In genomic region chr6:18445747-18446146, GRCm38 (mm10) we compare ENCODE assay signal across 9 mouse cellular contexts.
DNase-seq lines count a peak whose midpoint lies in the region; ATAC-seq lines count a peak whose summit lies in the region.
"Had no signal": no experiment of that assay in that cellular context is flagged by ENCODE, and none has a peak within 500 bp of the region (broad histone marks: within the 10 kb centered on the region; RNA-seq: fewer than 3 reads in every experiment).

No protein-coding gene starts in this region.

- no peak for ATAC-seq in heart, embryonic 12.5 days (ENCODE audit: insufficient number of reproducible peaks, low FRiP score)
- ATAC-seq in forebrain, embryonic 15.5 days (replicated peaks): peak; percentile 90

- intact Hi-C loops in heart, postnatal 36 days (cut with DNase I): no loop called here
- intact Hi-C loops in left cerebral cortex, postnatal 4 days (cut with DNase I): no loop called here

- H3K9ac ChIP-seq in heart, embryonic 12.5 days: no peak overlapping the region
- H3K9ac ChIP-seq in forebrain, embryonic 15.5 days (replicated peaks): no peak overlapping the region
- H3K9ac ChIP-seq: limb, embryonic 15.5 days had no signal

- no peak overlapping the region for H3K4me2 ChIP-seq in heart, embryonic 12.5 days
- no peak overlapping the region for H3K4me2 ChIP-seq in forebrain, embryonic 15.5 days (replicated peaks)
- H3K4me2 ChIP-seq: limb, embryonic 15.5 days had no signal

- peak; percentile 7 to 17 for DNase-seq in heart, postnatal 36 days
- peak; percentile 52 for DNase-seq in cerebellum, adult 11-12 months
- peak; percentile 85 for DNase-seq in left cerebral cortex, postnatal 4 days
- no peak for DNase-seq in kidney, postnatal 4 days
- DNase-seq in urinary bladder, postnatal 14 days (ENCODE audit: low spot score): no peak
- no peak for DNase-seq in lung, postnatal 36 days

- H3K36me3 ChIP-seq in heart, embryonic 12.5 days: no peaks in the 10 kb centered on the region
- no peaks in the 10 kb centered on the region for H3K36me3 ChIP-seq in forebrain, embryonic 15.5 days
- H3K36me3 ChIP-seq: limb, embryonic 15.5 days had no signal

- H3K9me3 ChIP-seq in heart, embryonic 12.5 days (replicated peaks): no peaks in the 10 kb centered on the region
- no peaks in the 10 kb centered on the region for H3K9me3 ChIP-seq in forebrain, embryonic 15.5 days
- H3K9me3 ChIP-seq: limb, embryonic 15.5 days had no signal

- peaks cover 15% of the 10 kb centered on the region; the same call in 1 of the 2 replicates for H3K4me1 ChIP-seq in heart, embryonic 12.5 days (replicated peaks)
- peaks cover 30% of the 10 kb centered on the region for H3K4me1 ChIP-seq in forebrain, embryonic 15.5 days
- H3K4me1 ChIP-seq: limb, embryonic 15.5 days had no signal

- no peaks in the 10 kb centered on the region for H3K27me3 ChIP-seq in heart, embryonic 12.5 days (replicated peaks)
- H3K27me3 ChIP-seq in forebrain, embryonic 15.5 days: no peaks in the 10 kb centered on the region
- H3K27me3 ChIP-seq: limb, embryonic 15.5 days had no signal

- no peak overlapping the region for H3K4me3 ChIP-seq in heart, embryonic 12.5 days
- H3K4me3 ChIP-seq in forebrain, embryonic 15.5 days: no peak overlapping the region
- H3K4me3 ChIP-seq: limb, embryonic 15.5 days had no signal

- WGBS in heart, embryonic 12.5 days: 52% methylated on average over 4 of the region's 4 CpGs
- WGBS in forebrain, embryonic 15.5 days: 6% methylated on average over 4 of the region's 4 CpGs

- H3K27ac ChIP-seq in heart, embryonic 12.5 days (ENCODE audit: poor library complexity, severe bottlenecking): no peak overlapping the region
- H3K27ac ChIP-seq in forebrain, embryonic 15.5 days (replicated peaks): peak overlapping the region; percentile 94
- H3K27ac ChIP-seq: limb, embryonic 15.5 days had no signal

Comparison
In these comparisons a context has a peak if more than half of its experiments do, and no peak if none do; other contexts are left out.
1. DNase-seq: peak in heart, postnatal 36 days (2 of 2), cerebellum, adult 11-12 months (single experiment) and left cerebral cortex, postnatal 4 days (single experiment); none in kidney, postnatal 4 days (0 of 2), urinary bladder, postnatal 14 days (single experiment) and lung, postnatal 36 days (single experiment).